ENCODE assay signal across 7 mouse cellular contexts in the genomic region with DNA sequence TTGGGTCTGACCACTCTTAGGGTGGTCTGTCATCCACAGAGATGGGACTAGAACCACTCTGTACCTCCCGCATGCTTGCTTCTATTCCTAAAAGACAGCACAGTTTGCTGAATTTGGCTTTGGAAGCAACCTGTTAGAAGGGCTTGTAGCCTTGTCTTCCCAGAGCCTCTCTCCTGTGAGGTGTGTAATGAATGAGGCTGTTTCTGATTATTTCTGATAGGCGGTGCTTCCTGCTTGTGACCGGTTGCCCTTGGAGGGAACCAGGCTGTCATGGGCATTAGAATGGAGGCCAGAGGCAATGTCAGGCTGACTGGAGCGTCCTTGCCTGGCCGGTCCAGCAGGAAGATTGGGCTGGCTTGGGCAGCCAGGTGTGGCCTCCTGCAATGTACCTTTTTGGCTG. TPM values are rescaled to one million over a fixed set of nuclear protein-coding genes. Genes with fewer than 3 reads are reported as not detected.
ATAC-seq and TF ChIP-seq lines count a peak whose summit lies in the region.
"Not testable (repeated sequence)": the region's sequence is repeated elsewhere in the genome, so short reads cannot be mapped to it uniquely, and the experiment has no call there.

No protein-coding gene starts in this region.

- H3K4me2 ChIP-seq in forebrain, embryonic 13.5 days, result peak overlapping the region; percentile 90
- H3K4me2 ChIP-seq in heart, embryonic 16.5 days (ENCODE audit: low read depth, low read length), result peak overlapping the region; percentile 99
- H3K4me2 ChIP-seq in intestine, postnatal 0 days (replicated peaks; ENCODE audit: low read depth), result peak overlapping the region; percentile 86
- peak overlapping the region; percentile 95 for H3K4me2 ChIP-seq in limb, embryonic 13.5 days (replicated peaks)
- H3K4me2 ChIP-seq in lung, embryonic 16.5 days (ENCODE audit: low read depth, low read length), result peak overlapping the region; percentile 75
- H3K4me2 ChIP-seq in neural tube, embryonic 13.5 days, result peak overlapping the region; percentile 91

- peaks cover 34% of the 10 kb centered on the region for H3K27me3 ChIP-seq in forebrain, embryonic 13.5 days
- not testable (repeated sequence) for H3K27me3 ChIP-seq in heart, embryonic 16.5 days (ENCODE audit: control insufficient read depth, insufficient read depth, low read length); intestine, postnatal 0 days (replicated peaks; ENCODE audit: control insufficient read depth, insufficient read depth, low read length); lung, embryonic 16.5 days (ENCODE audit: control insufficient read depth, insufficient read depth, low read depth, low read length)
- peaks cover 29% of the 10 kb centered on the region for H3K27me3 ChIP-seq in limb, embryonic 13.5 days
- H3K27me3 ChIP-seq in neural tube, embryonic 13.5 days, result peaks cover 53% of the 10 kb centered on the region

- not testable (repeated sequence) for TF ChIP-seq POLR2A in cortical plate, adult 2 months (IDR thresholded peaks at IDR 0.05; ENCODE audit: extremely low read depth, insufficient read depth, low read length)

- peak overlapping the region; percentile 60 for H3K9ac ChIP-seq in forebrain, embryonic 13.5 days
- peak overlapping the region; percentile 77 for H3K9ac ChIP-seq in heart, embryonic 16.5 days (ENCODE audit: low read length)
- H3K9ac ChIP-seq in intestine, postnatal 0 days (ENCODE audit: low read depth, low read length); lung, embryonic 16.5 days (ENCODE audit: low read length): not testable (repeated sequence)
- H3K9ac ChIP-seq in limb, embryonic 13.5 days, result peak overlapping the region; percentile 68; the same call in 1 of the 2 replicates
- peak overlapping the region; percentile 65 for H3K9ac ChIP-seq in neural tube, embryonic 13.5 days

- not testable (repeated sequence) for ATAC-seq in forebrain, embryonic 13.5 days; heart, embryonic 16.5 days (replicated peaks; ENCODE audit: extremely low read depth, insufficient read depth, low FRiP score); limb, embryonic 13.5 days (ENCODE audit: low FRiP score, low read depth); lung, embryonic 16.5 days (ENCODE audit: low read depth)
- peak; percentile 8; the same call in 1 of the 2 replicates for ATAC-seq in intestine, postnatal 0 days
- ATAC-seq in neural tube, embryonic 13.5 days (ENCODE audit: low read depth), result 0 out of 2 replicates have a peak, but pooled peaks have one; percentile 2

- not testable (repeated sequence) for H3K9me3 ChIP-seq in forebrain, embryonic 13.5 days (replicated peaks); heart, embryonic 16.5 days (replicated peaks; ENCODE audit: control insufficient read depth, low read length); intestine, postnatal 0 days (ENCODE audit: control insufficient read depth); limb, embryonic 13.5 days; lung, embryonic 16.5 days (ENCODE audit: control insufficient read depth, low read length); neural tube, embryonic 13.5 days

- H3K4me1 ChIP-seq in cortical plate, adult 2 months (ENCODE audit: control insufficient read depth, insufficient read depth, low read length), result not testable (repeated sequence)
- H3K4me1 ChIP-seq in forebrain, embryonic 13.5 days, result peaks cover 32% of the 10 kb centered on the region
- peaks cover 30% of the 10 kb centered on the region for H3K4me1 ChIP-seq in heart, embryonic 16.5 days (ENCODE audit: control insufficient read depth, insufficient read depth, low read length)
- H3K4me1 ChIP-seq in intestine, postnatal 0 days (replicated peaks; ENCODE audit: control insufficient read depth, insufficient read depth, low read length), result peaks cover 13% of the 10 kb centered on the region
- peaks cover 44% of the 10 kb centered on the region for H3K4me1 ChIP-seq in limb, embryonic 13.5 days
- H3K4me1 ChIP-seq in lung, embryonic 16.5 days (replicated peaks; ENCODE audit: control insufficient read depth, insufficient read depth, low read length), result peaks cover 38% of the 10 kb centered on the region
- H3K4me1 ChIP-seq in neural tube, embryonic 13.5 days (replicated peaks), result peaks cover 30% of the 10 kb centered on the region

- not testable (repeated sequence) for H3K36me3 ChIP-seq in forebrain, embryonic 13.5 days (ENCODE audit: poor library complexity, severe bottlenecking); heart, embryonic 16.5 days (ENCODE audit: control insufficient read depth, insufficient read depth); intestine, postnatal 0 days (ENCODE audit: control insufficient read depth, insufficient read depth); limb, embryonic 13.5 days; lung, embryonic 16.5 days (ENCODE audit: control insufficient read depth, insufficient read depth, low read length); neural tube, embryonic 13.5 days

- peak overlapping the region; percentile 87 for H3K4me3 ChIP-seq in cortical plate, adult 2 months (ENCODE audit: insufficient read depth, low read length)
- peak overlapping the region; percentile 46 for H3K4me3 ChIP-seq in forebrain, embryonic 13.5 days
- H3K4me3 ChIP-seq in heart, embryonic 16.5 days (ENCODE audit: low read length), result peak overlapping the region; percentile 63
- H3K4me3 ChIP-seq in intestine, postnatal 0 days (ENCODE audit: low read depth, low read length), result peak overlapping the region; percentile 41
- peak overlapping the region; percentile 52 for H3K4me3 ChIP-seq in limb, embryonic 13.5 days
- H3K4me3 ChIP-seq in lung, embryonic 16.5 days (ENCODE audit: low read length), result peak overlapping the region; percentile 49
- H3K4me3 ChIP-seq in neural tube, embryonic 13.5 days, result peak overlapping the region; percentile 47

- not testable (repeated sequence) for H3K27ac ChIP-seq in cortical plate, adult 2 months (ENCODE audit: insufficient read depth, low read length); forebrain, embryonic 13.5 days; heart, embryonic 16.5 days (ENCODE audit: low read length); limb, embryonic 13.5 days; lung, embryonic 16.5 days (ENCODE audit: low read length); neural tube, embryonic 13.5 days (replicated peaks)
- H3K27ac ChIP-seq in intestine, postnatal 0 days (ENCODE audit: low read depth, low read length), result peak overlapping the region; percentile 60

- not testable (repeated sequence) for TF ChIP-seq CTCF in cortical plate, adult 2 months (IDR thresholded peaks at IDR 0.05; ENCODE audit: extremely low read depth, insufficient read depth, low read length); intestine, postnatal 0 days (IDR thresholded peaks at IDR 0.05; ENCODE audit: low read depth)

- WGBS in forebrain, embryonic 13.5 days, result 71% methylated on average over 5 of the region's 5 CpGs
- 72% methylated on average over 4 of the region's 5 CpGs for WGBS in heart, embryonic 16.5 days
- WGBS in intestine, postnatal 0 days, result 46% methylated on average over 5 of the region's 5 CpGs
- WGBS in limb, embryonic 13.5 days, result 37% methylated on average over 5 of the region's 5 CpGs
- WGBS in lung, embryonic 16.5 days, result 64% methylated on average over 4 of the region's 5 CpGs
- WGBS in neural tube, embryonic 13.5 days, result 62% methylated on average over 5 of the region's 5 CpGs

RNA-seq across cellular contexts. Expression of a gene that starts 52.2 kb away (rescaled TPM):
- polyA plus RNA-seq in cortical plate, adult 2 months (2012; rRNA removed), result 7.5 and 7.8 TPM in 2 replicates
- polyA plus RNA-seq in forebrain, embryonic 13.5 days (2015; fragmentation: Nextera tagmentation; extraction: Ambion mirVana), result 7.7 and 9.7 TPM in 2 replicates
- polyA plus RNA-seq in heart, embryonic 16.5 days (2015; fragmentation: Nextera tagmentation; extraction: Ambion mirVana), result 8.6 and 8.9 TPM in 2 replicates
- 2.0 and 2.3 TPM in 2 replicates for polyA plus RNA-seq in intestine, postnatal 0 days (2015; fragmentation: Nextera tagmentation; extraction: Ambion mirVana)
- 14.9 and 16.9 TPM in 2 replicates for polyA plus RNA-seq in limb, embryonic 13.5 days (2015; fragmentation: Nextera tagmentation; extraction: Ambion mirVana)
- polyA plus RNA-seq in lung, embryonic 16.5 days (2015; fragmentation: Nextera tagmentation; extraction: Ambion mirVana), result 17.1 and 17.3 TPM in 2 replicates
- polyA plus RNA-seq in neural tube, embryonic 13.5 days (2015; fragmentation: Nextera tagmentation; extraction: Ambion mirVana), result 7.6 and 9.0 TPM in 2 replicates
